Mouse (Mus musculus) cerebellum, adult 9-11 months (tissue): ENCODE data around the gene Pym1.

Source experiments
- DNase-seq: peaks from one replicate; pipeline ENCODE4 v3.0.0; 2022

The Pym1 gene

DNA sequence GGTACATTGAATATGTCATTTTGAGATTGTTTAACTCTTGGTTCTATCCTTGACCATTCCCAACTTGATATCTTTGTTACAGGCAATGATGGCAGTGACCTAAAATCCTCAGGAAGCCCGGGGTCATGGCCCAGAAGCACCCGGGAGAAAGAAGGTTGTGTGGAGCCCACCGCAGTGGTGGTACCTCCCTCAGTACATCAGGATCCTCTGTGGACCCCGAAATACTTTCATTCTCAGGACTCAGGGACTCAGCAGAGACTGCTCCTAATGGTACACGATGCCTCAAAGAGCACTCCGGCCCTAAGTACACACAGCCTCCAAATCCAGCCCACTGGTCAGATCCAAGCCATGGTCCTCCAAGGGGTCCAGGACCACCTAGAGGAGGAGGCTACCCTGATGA, 58.4 kb downstream of the Pym1 start:
- DNase-seq: no peak

GRCm38 (mm10) chr10:128807018-128807417, 59.3 kb downstream of the Pym1 start:
- peak; percentile 33 for DNase-seq
